Mouse (Mus musculus): ENCODE results near the gene S100a1.

S100a1 gene

DNA sequence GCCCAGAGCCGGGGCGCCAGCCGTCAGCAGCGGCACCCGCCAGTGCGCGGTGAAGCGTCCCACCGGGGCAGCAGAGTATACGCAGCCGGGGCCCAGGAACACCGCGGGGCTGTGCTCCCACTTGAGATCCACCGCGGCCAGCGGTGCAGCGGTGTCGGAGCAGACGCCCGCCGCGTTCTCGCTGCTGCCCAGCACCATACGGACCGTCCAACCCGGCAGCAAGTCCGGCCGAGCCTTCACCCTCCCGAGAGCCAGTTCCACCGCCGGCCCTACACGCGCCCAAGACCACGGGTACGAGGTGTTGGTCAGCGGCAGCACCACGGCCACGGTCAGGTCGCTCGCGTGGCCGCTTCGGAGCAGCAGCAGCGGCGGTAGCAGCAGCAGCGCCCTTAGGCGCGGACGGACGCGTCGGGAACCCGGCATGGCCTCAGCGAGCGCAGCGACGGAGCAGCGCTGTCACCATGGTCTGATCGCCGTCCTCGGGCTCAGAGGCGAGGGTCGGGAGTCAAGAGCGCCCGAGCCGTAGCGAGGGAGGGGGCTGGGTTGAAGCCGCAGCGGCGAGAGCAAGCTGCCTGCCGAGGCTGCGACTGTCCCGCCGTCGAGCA, 49.0 kb downstream of the S100a1 start:
- DNase-seq (ENCODE audit: low spot score in 2 of 2): no peak

DNA sequence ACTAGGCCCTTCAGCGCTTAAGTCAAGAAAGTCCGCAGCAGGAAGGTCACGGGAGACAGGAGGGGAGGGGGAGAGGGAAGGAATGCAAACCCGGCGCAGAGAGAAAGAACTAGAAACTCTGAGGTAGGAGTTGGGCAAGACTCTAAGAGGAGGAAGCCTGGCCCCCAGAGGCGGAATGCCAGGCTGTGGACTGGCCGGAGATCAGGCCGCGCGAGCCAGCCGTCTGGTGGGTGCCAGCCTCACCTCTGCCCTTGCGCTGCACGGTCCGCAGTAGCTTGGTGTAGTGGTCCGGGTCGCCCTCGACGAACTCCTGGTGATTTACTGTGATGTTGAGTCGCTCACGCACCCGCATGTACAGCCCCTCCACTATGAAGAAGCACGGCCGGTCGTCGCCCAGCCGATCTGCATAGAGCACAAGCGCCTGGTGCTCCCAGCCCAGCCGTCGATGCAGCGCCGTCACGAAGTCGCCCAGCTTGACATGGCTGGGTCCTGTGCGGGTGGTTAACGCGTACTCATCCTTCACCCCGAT, 49.6 kb downstream of the S100a1 start:
- DNase-seq (ENCODE audit: low spot score in 2 of 2): no peak

DNA sequence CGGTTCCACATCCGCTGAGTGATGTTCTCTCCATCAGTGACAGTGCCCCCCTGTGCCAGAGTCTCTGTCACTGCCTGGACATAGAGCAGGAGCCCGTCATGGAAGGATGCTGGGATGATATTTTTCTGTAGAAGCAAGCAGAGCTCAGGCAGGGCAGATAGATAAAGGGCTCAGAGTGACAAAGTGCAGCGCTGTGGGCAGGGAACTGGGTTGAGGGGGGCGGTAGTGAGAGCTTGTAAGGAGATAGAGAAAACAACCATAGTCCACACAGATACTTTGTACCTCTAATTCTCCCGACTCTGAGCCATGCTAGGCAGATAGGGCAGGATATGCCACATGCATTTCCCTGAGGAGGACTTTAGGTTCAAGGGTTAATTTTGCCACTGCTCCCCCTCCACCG, 51.6 kb downstream of the S100a1 start:
- DNase-seq (ENCODE audit: low spot score in 2 of 2): no peak

DNA sequence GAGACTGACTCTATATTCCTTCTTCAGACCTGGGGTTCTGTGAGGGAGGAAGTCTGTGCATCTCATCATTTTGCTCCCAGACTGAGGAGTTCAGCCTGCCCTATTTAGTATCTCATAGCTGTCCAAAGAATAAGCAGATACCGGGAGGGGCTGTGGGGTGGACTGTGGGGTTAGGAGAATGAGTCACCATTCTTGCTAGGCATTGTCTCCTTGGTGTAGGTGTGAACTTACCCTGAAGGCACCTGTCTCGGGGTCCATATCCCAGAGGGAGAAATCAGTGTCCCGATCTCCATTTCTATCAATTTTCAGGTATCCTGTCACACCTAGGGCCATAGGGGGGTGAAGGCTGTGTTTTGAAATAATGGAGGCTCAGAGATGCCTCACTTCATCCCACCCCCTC, 52.3 kb downstream of the S100a1 start:
- no peak for DNase-seq (ENCODE audit: low spot score in 2 of 2)

Data from spleen, postnatal 14 days (tissue).